Mouse (Mus musculus) hematopoietic multipotent progenitor cell, adult 10-12 weeks (in vitro differentiated cells): Measurements from ENCODE around the gene Prrx1. TPM values are rescaled to one million over a fixed set of nuclear protein-coding genes. Genes with fewer than 3 reads are reported as not detected.

Experiments used
- polyA plus RNA-seq: library from polyadenylated mRNA; stranded (reverse); fragments of >175 nt; gene quantifications from 2 replicates; pipeline ENCODE4 v1.2.3, GENCODE M21; 2012; ENCODE audit warnings: low replicate concordance

Gene Prrx1
- 0.09 TPM in 1 of 2 replicates, not detected in the other for polyA plus RNA-seq

DNA sequence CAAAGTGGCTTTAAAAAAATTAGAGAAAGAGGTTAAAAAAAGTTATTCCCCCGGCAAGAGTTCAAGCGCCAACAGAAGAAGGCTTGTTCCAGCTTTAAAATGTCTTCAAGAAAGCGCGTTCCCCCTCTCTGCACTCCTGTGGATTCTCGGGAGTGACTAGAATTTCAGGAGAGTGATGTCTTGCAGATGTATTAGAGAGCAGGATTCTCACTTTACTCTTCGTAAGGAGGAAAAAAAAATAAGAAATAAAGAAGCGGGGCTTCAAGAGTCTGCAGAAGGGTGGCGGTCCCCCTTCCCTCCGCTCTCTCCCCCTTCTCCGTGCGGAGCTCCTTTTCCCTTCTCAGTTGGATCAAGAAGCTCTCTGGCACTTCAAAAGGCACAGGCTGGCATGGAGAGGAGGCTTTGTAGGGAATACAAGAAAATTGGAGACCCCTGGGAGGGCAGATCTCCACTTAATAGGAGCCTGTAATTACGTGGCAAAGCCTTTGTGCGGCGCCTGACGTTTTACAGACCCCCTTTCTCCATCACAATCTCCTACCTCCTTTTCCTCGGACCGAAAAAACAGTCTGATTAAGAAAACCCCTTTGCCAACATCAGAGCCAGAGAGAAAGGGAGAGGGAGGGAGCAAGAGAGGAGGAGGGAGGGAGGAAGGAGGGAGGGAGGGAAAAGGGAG is at the start of gene Prrx1:
Gene Prrx1 (minus strand): TSS at position 610 of the 673 bp plus-strand sequence.

Other genes with a start within 250 kb of the Prrx1 start
- gene Mroh9, start 228.0 kb downstream of the Prrx1 start, polyA plus RNA-seq: not detected in 2 replicates
- 0.25 and 1.2 TPM in 2 replicates for gene Gorab, start 90.0 kb upstream of the Prrx1 start, polyA plus RNA-seq